Mouse (Mus musculus) kidney, adult 9 months (tissue): ENCODE results near the gene S100a11.
"Not testable (repeated sequence)": the region's sequence is repeated elsewhere in the genome, so short reads cannot be mapped to it uniquely, and the experiment has no call there.

Source experiments
- DNase-seq: peaks from one replicate; pipeline ENCODE4 v3.0.0; 2022

The S100a11 gene

DNA sequence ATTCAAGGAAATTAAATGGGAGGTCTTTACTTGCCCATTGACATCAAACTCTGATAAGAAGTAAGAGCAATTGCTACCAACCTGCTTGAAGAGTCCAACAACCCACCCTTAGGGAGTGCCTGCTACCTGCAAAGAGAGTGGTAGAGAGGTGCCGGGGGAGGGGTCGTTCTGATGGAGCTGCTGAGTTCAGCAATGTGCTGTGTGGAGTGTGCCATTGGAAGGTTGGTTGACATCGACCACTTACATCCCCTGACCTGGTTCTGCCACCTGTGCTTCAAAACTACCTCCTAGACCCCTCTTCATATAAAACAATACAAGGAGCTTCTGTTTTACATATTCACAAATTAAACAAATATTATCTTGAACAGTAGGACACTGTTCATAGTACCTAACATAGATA lies 7.0 kb downstream of the S100a11 start:
- DNase-seq: no peak

GRCm38 (mm10) chr3:93528807-93529206 lies 8.5 kb downstream of the S100a11 start:
- no peak for DNase-seq

GRCm38 (mm10) chr3:93537068-93537576 lies 16.8 kb downstream of the S100a11 start:
- peak; percentile 32 for DNase-seq

DNA sequence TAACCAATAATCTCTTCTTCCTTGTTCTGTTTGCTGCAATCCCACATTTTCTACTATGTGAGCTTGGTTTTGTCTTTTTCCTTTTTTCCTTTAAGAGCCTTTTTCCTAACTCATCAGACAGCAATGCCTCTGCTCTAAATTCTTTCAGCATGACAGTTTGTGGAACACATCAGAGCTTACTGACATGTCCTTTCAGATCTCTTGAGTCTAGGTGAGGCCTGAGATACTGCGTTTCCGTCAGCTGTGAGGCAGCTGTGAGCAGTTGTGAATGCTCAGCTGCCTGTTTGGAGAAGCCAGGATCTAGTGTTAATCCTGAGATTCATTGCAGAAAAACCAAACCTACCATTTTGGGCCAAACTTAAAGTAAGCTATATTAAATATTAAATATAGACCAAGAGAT lies 18.2 kb downstream of the S100a11 start:
- DNase-seq: no peak

- no peak for DNase-seq
Observed at GRCm38 (mm10) chr3:93541501-93541900, 21.2 kb downstream of the S100a11 start.

DNA sequence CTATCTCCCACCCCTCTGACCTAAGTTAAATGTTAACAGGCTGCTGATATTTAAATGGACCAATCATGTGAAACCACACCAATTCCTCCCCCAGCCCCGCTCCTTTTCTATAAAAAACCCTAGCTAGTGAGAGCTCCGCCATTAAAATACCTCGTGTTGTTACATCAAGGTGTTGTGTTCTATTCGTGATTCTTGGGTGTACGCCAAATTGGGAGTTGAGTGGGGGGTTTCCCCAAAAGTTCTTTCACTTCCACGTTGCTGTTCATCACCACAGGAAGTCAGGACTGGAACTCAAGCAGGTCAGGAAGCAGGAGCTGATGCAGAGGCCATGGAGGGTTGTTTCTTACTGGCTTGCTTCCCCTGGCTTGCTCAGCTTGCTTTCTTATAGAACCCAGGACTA lies 23.9 kb downstream of the S100a11 start:
- not testable (repeated sequence) for DNase-seq

GRCm38 (mm10) chr3:93547099-93547648 lies 26.9 kb downstream of the S100a11 start:
- peak; percentile 95 for DNase-seq

- peak; percentile 82 for DNase-seq
Observed at GRCm38 (mm10) chr3:93547749-93548540, 27.7 kb downstream of the S100a11 start.

- peak; percentile 26 for DNase-seq
Observed at GRCm38 (mm10) chr3:93548541-93549266, 28.4 kb downstream of the S100a11 start.

DNA sequence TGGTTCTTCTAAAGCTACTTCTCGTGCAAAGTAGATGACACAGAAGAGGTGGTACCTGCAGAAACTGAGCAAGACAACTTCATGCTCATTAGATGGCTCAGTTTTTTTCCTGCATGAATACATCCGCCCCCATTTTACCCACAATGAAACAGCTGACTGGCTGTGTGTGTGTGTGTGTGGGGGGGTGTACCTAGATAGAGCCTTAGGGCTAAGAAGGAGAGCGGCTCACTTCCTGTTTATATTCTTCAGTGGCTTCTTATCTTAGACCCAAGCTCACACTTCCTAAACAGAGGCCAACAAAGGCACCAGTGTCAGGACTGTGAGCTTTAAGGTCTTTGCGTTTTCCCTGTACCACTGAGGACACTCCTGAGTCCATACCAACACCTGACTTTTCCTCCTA lies 29.7 kb downstream of the S100a11 start:
- no peak for DNase-seq

DNA sequence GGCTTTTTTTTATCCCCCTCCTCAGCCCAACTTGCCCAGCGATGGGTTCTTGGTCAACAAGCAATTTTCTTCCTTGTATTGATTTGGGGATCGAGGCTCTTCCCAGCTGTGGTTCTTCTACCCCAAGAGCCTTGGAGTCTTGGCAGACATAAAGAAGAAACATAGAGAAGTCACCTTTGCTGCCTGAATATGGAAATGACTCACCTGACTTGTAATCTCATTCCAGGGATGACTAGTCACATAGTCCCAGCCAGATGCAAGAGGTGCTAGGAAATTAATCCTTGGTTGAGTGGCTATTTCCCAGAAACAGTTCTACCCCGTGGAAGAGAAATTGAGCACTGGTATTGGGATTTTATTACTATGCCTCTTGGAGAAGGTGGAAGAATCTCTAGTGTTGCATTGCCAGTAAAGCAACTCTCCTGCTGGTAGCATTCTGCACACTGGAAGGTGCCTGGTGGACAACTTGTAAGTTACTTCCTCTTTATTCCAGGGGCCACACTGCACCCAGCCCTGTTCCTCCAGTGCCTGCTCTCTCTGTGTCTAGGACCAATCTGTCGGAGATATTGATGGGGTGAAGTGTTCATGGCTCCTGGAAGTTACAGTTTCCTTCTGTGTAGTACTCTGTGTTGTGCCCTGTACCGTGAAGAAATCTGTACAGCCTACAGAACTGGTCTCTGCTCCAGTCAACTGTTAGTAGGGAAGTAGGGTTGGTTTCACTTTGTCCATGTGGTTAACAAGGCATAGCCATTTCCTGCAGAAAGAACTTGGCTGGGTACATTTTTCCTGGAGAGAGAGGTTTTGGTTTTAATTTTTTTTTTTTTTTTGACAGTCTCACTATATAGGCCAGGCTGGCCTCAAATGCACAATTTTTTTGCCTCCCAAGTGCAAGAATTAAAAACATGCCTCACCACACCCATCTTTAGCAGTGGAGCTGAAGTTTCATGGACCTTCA lies 31.9 kb downstream of the S100a11 start:
- DNase-seq: no peak

GRCm38 (mm10) chr3:93553311-93553710 lies 33.0 kb downstream of the S100a11 start:
- no peak for DNase-seq

DNA sequence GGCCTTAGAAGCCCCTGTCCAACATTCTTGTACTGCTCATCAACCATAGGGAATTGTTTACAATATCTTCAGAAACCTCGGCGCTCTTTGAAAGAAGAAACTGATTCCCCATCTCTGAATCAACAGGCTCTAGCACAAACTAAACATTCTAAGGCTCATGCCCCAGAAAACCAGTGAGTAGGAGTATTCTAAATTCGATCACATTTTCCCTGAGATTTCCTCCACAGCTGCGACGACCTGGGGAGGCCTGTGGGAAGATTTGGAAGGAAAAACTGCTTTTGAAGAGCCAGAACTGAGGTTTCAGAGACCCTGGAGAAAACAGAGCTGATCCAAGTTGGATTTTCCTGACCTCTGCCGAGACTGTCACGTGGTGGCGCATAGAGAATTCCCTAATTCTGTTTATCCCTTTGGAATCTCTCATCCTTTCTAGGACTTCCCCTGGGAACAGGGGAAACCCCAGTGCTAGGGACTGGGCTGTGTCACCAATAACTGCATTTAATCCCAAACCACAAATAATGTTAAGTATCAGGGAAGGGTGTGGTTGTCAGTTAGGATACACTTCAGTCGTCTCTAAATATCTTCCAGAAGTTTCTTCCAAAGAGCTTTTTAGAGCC lies 33.6 kb downstream of the S100a11 start:
- peak; percentile 22 for DNase-seq

DNA sequence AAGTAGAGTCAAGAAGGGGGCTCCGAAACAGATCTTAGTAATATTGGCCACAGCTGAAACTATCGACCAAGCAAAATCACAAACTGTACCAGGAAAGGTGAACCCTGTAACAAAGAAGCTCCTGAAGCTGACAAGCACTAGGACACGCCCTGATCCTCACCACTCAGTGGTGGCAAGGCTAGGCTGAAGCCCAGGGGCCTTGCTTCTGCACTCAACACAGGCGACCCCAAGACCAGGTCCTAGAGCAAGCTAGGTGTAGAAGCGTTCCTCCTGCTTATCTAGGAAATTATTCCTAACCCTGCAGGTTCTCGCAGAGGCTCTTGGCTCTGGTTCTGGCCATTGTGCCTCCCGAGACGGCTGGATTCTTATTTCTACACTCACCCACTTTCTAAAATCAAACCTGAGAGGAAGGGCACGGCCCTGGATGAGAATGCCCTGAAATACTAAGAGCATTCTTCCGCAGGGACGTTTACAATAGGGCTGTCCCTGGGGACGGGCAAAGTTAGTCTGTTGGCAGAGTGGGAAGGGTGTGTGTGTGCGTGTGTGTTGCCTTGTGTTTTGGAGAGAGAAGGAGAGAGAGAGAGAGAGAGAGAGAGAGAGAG lies 34.2 kb downstream of the S100a11 start:
- peak; percentile 39 for DNase-seq

GRCm38 (mm10) chr3:93554981-93555877 lies 34.9 kb downstream of the S100a11 start, which contains the start of gene S100a10:
S100a10 (plus strand) TSS chr3:93555080.
- DNase-seq: peak; percentile 76

DNA sequence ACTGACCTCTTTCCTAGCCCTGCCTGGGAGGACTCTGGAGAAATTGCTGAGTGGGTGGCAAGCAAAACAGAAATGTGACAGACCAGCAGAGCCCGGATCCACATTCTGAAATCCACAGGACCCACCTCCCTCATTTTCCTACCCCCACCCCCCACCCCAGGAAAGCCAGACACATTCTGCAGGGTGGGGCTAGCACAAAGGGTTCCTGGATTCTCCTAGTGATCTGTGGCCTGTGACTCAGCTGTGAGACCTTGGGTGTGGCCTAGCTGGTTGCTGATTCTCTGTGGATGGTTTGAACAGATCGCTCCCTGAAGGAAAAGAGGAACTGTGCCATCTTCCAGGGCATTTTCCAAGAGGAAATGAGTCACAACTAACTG lies 35.6 kb downstream of the S100a11 start:
- DNase-seq: peak; percentile 66

- no peak for DNase-seq
Observed at GRCm38 (mm10) chr3:93556599-93556998, 36.3 kb downstream of the S100a11 start.

DNA sequence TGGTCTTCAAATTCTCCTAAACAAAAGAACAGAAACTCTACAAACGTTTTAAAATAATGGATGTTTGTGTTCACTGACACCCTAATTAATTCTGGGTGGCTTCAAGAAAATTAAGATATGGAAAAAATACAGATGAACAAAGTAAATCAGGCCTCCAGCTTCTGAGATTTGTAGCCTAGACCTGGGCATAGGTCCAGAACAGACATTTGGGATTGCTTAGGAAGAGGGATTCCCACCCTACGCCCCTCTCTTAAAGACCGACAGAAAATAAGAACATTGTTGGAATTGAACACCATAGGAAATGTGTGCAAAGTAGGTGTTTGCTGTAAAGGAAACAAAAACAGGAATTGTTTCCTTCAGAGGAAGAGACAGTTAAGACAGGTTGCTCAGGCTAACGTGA lies 37.2 kb downstream of the S100a11 start:
- DNase-seq: no peak

DNA sequence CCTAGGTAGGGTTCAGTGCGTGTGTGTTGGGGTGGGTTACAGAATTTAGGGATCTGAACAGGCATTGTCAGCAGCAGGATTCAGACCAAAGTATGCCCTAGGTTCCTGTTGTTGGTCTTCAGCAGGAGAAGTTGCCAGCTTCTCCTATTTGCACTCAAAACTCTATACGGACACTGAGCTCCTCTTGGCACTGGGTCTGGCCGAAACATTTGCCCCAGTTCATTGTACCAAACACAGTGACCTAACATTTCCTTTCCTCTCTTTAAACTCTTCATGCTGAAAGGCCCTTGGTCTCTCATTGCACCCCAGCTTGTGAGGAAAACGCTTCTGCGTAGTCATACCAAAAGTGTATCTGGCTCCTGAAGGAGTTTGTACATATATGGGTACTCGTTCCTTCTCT lies 39.7 kb downstream of the S100a11 start:
- no peak for DNase-seq

DNA sequence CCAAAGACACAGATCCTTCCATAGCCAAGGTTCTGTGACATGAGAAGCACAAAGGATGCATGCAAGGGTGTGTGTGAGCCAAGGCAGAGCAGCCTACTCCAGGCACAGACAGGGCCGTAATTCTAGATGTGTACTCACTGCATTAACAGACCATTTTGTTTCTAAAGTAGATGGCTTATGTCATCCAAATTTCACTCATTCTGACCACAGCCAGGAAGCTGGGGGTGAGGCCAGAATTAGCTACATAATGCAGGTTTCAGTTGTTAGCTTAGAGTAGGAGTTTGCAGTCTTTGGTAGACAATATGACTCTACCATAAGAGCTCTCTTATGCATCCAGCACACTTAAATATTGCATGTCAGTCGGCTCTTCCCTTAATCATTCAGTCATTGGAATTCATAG lies 42.1 kb downstream of the S100a11 start:
- DNase-seq: no peak

GRCm38 (mm10) chr3:93563216-93563615 lies 42.9 kb downstream of the S100a11 start:
- DNase-seq: no peak
